Mouse (Mus musculus): ENCODE data around the gene Atp6v0a1. TPM values are rescaled to one million over a fixed set of nuclear protein-coding genes. Genes with fewer than 3 reads are reported as not detected.
A peak's percentile ranks its signal among the peaks of the same experiment; 100 is the strongest.

Gene Atp6v0a1
- total RNA-seq (2018; cell fraction: chromatin; rRNA removed): 1,000 to 10,000 TPM in 9 of 26 experiments, 100 to 1,000 TPM in 17; 293 to 1,463 (median 608) TPM
- 100 to 1,000 TPM; 133 to 452 (median 273) TPM for total RNA-seq (2018; cell fraction: cytosol; rRNA removed)
- 1,000 to 10,000 TPM in 2 of 26 experiments, 100 to 1,000 TPM in 24; 288 to 1,115 (median 481) TPM for total RNA-seq (2018; cell fraction: nucleus; rRNA removed)
- polyA plus RNA-seq (2018): 190 to 331 TPM (median 319 TPM) in 3 replicates

- 1% methylated on average over 39 of the region's 44 CpGs for WGBS (ENCODE audit: missing documents)
- peaks cover 21% of the 10 kb centered on the region; the same call in 1 of the 2 replicates for H3K36me3 ChIP-seq (ENCODE audit: inconsistent target)
- peak within 1 kb of the TSS; percentile 100 for H3K27ac ChIP-seq
- peak within 1 kb of the TSS; percentile 99 for H3K4me3 ChIP-seq (ENCODE audit: inconsistent target)
- peaks cover 49% of the 10 kb centered on the region for H3K79me2 ChIP-seq (ENCODE audit: inconsistent target)
Observed at GRCm38 (mm10) chr11:101009046-101009887, at the start of gene Atp6v0a1. Atp6v0a1 (plus strand) TSS chr11:101009452.

- Histone ChIP-seq H3K27ac (no peak overlapping the region), H3K36me3 (ENCODE audit: inconsistent target) (no peaks in the 10 kb centered on the region), H3K4me3 (ENCODE audit: inconsistent target) (no peak overlapping the region), H3K79me2 (ENCODE audit: inconsistent target) (no peaks in the 10 kb centered on the region)
- WGBS (ENCODE audit: missing documents): 10% methylated on average over 14 of the region's 14 CpGs
Observed at GRCm38 (mm10) chr11:100959464-100959810, 49.8 kb upstream of the Atp6v0a1 start.

- no peaks in the 10 kb centered on the region for H3K79me2 ChIP-seq (ENCODE audit: inconsistent target)
- H3K27ac ChIP-seq: no peak overlapping the region
- no peaks in the 10 kb centered on the region for H3K36me3 ChIP-seq (ENCODE audit: inconsistent target)
- 14% methylated on average over 2 of the region's 3 CpGs for WGBS (ENCODE audit: missing documents)
- H3K4me3 ChIP-seq (ENCODE audit: inconsistent target): no peak overlapping the region
Observed at GRCm38 (mm10) chr11:100959826-100960225, 49.4 kb upstream of the Atp6v0a1 start.

- Histone ChIP-seq H3K36me3 (ENCODE audit: inconsistent target) (no peaks in the 10 kb centered on the region), H3K4me3 (ENCODE audit: inconsistent target) (no peak overlapping the region), H3K79me2 (ENCODE audit: inconsistent target) (no peaks in the 10 kb centered on the region), H3K27ac (no peak overlapping the region)
- WGBS (ENCODE audit: missing documents): 85% methylated on average over 6 of the region's 6 CpGs
Observed at GRCm38 (mm10) chr11:100960540-100960939, 48.7 kb upstream of the Atp6v0a1 start.

- WGBS (ENCODE audit: missing documents): 79% methylated on average over 9 of the region's 9 CpGs
- no peaks in the 10 kb centered on the region for H3K36me3 ChIP-seq (ENCODE audit: inconsistent target)
- no peaks in the 10 kb centered on the region for H3K79me2 ChIP-seq (ENCODE audit: inconsistent target)
- H3K4me3 ChIP-seq (ENCODE audit: inconsistent target): no peak overlapping the region
- no peak overlapping the region for H3K27ac ChIP-seq
Observed at GRCm38 (mm10) chr11:100962371-100962911, 46.8 kb upstream of the Atp6v0a1 start.

- Histone ChIP-seq H3K36me3 (ENCODE audit: inconsistent target) (no peaks in the 10 kb centered on the region), H3K4me3 (ENCODE audit: inconsistent target) (no peak overlapping the region), H3K79me2 (ENCODE audit: inconsistent target) (no peaks in the 10 kb centered on the region), H3K27ac (no peak overlapping the region)
- 90% methylated on average over 8 of the region's 9 CpGs for WGBS (ENCODE audit: missing documents)
Observed at GRCm38 (mm10) chr11:100963647-100964046, 45.6 kb upstream of the Atp6v0a1 start.

GRCm38 (mm10) chr11:100964180-100964579 is 45.1 kb upstream of the Atp6v0a1 start:
- Histone ChIP-seq H3K27ac (no peak overlapping the region), H3K36me3 (ENCODE audit: inconsistent target) (no peaks in the 10 kb centered on the region), H3K4me3 (ENCODE audit: inconsistent target) (no peak overlapping the region), H3K79me2 (ENCODE audit: inconsistent target) (no peaks in the 10 kb centered on the region)
- WGBS (ENCODE audit: missing documents): 94% methylated on average over 7 of the region's 7 CpGs

- H3K36me3 ChIP-seq (ENCODE audit: inconsistent target): no peaks in the 10 kb centered on the region
- H3K79me2 ChIP-seq (ENCODE audit: inconsistent target): no peaks in the 10 kb centered on the region
- H3K4me3 ChIP-seq (ENCODE audit: inconsistent target): no peak overlapping the region
- H3K27ac ChIP-seq: no peak overlapping the region
- 95% methylated on average over 6 of the region's 6 CpGs for WGBS (ENCODE audit: missing documents)
Observed at GRCm38 (mm10) chr11:100964901-100965542, 44.2 kb upstream of the Atp6v0a1 start.

GRCm38 (mm10) chr11:100965760-100966159 is 43.5 kb upstream of the Atp6v0a1 start:
- Histone ChIP-seq H3K36me3 (ENCODE audit: inconsistent target) (no peaks in the 10 kb centered on the region), H3K4me3 (ENCODE audit: inconsistent target) (no peak overlapping the region), H3K27ac (no peak overlapping the region), H3K79me2 (ENCODE audit: inconsistent target) (no peaks in the 10 kb centered on the region)
- 66% methylated on average over 6 of the region's 6 CpGs for WGBS (ENCODE audit: missing documents)

- Histone ChIP-seq H3K4me3 (ENCODE audit: inconsistent target) (no peak overlapping the region), H3K27ac (no peak overlapping the region), H3K36me3 (ENCODE audit: inconsistent target) (no peaks in the 10 kb centered on the region), H3K79me2 (ENCODE audit: inconsistent target) (no peaks in the 10 kb centered on the region)
- WGBS (ENCODE audit: missing documents): 88% methylated on average over 4 of the region's 5 CpGs
Observed at GRCm38 (mm10) chr11:100967376-100967775, 41.9 kb upstream of the Atp6v0a1 start.

- Histone ChIP-seq H3K36me3 (ENCODE audit: inconsistent target) (no peaks in the 10 kb centered on the region), H3K27ac (no peak overlapping the region), H3K79me2 (ENCODE audit: inconsistent target) (no peaks in the 10 kb centered on the region), H3K4me3 (ENCODE audit: inconsistent target) (no peak overlapping the region)
- WGBS (ENCODE audit: missing documents): 97% methylated on average over 5 of the region's 5 CpGs
Observed at GRCm38 (mm10) chr11:100967881-100968420, 41.3 kb upstream of the Atp6v0a1 start.

GRCm38 (mm10) chr11:100968501-100968900 is 40.8 kb upstream of the Atp6v0a1 start:
- H3K27ac ChIP-seq: no peak overlapping the region
- H3K4me3 ChIP-seq (ENCODE audit: inconsistent target): no peak overlapping the region
- no peaks in the 10 kb centered on the region for H3K36me3 ChIP-seq (ENCODE audit: inconsistent target)
- WGBS (ENCODE audit: missing documents): 94% methylated on average over 5 of the region's 5 CpGs
- H3K79me2 ChIP-seq (ENCODE audit: inconsistent target): no peaks in the 10 kb centered on the region

- Histone ChIP-seq H3K27ac (no peak overlapping the region), H3K36me3 (ENCODE audit: inconsistent target) (no peaks in the 10 kb centered on the region), H3K79me2 (ENCODE audit: inconsistent target) (no peaks in the 10 kb centered on the region), H3K4me3 (ENCODE audit: inconsistent target) (peak overlapping the region; percentile 22; the same call in 1 of the 2 replicates)
- 18% methylated on average over 21 of the region's 35 CpGs for WGBS (ENCODE audit: missing documents)
Observed at GRCm38 (mm10) chr11:100969189-100969743, 40.0 kb upstream of the Atp6v0a1 start.

Data from macrophage (primary cell).